Mouse (Mus musculus): ENCODE results near the gene Pnpla2. TPM values are rescaled to one million over a fixed set of nuclear protein-coding genes. Genes with fewer than 3 reads are reported as not detected.
A peak's percentile ranks its signal among the peaks of the same experiment; 100 is the strongest.

Gene Pnpla2
- polyA plus RNA-seq, 1 experiment from 2014 or later: 17.6 TPM

- Histone ChIP-seq H3K27ac (replicated peaks) (peak within 1 kb of the TSS; percentile 88), H3K36me3 (peaks cover 26% of the 10 kb centered on the region), H3K4me3 (peak within 1 kb of the TSS; percentile 59), H3K9me3 (no peaks in the 10 kb centered on the region), H3K4me1 (replicated peaks) (peaks cover 49% of the 10 kb centered on the region), H3K4me2 (peak within 1 kb of the TSS; percentile 94), H3K27me3 (peaks cover 29% of the 10 kb centered on the region), H3K9ac (peak within 1 kb of the TSS; percentile 82)
- WGBS: under 1% methylated on average over 87 of the region's 87 CpGs
- peak; percentile 81 for ATAC-seq (ENCODE audit: low read depth)
These were observed 20.2 kb downstream of the Pnpla2 start, which contains the start of the genes Polr2l and Tspan4 for GRCm38 (mm10) chr7:141475011-141475804. TSS of gene Polr2l (minus strand) at chr7:141475132. TSS of gene Tspan4 (plus strand) at chr7:141475240.

GRCm38 (mm10) chr7:141475805-141476158 is 20.8 kb downstream of the Pnpla2 start:
- WGBS: under 1% methylated on average over 12 of the region's 12 CpGs
- peaks cover 49% of the 10 kb centered on the region for H3K4me1 ChIP-seq (replicated peaks)
- peaks cover 29% of the 10 kb centered on the region for H3K27me3 ChIP-seq
- peak overlapping the region; percentile 94 for H3K4me2 ChIP-seq
- H3K36me3 ChIP-seq: peaks cover 20% of the 10 kb centered on the region
- H3K27ac ChIP-seq (replicated peaks): peak overlapping the region; percentile 61
- peak overlapping the region; percentile 59 for H3K4me3 ChIP-seq
- H3K9ac ChIP-seq: peak overlapping the region; percentile 82
- no peaks in the 10 kb centered on the region for H3K9me3 ChIP-seq
- ATAC-seq (ENCODE audit: low read depth): peak; percentile 0; the same call in 1 of the 2 replicates

GRCm38 (mm10) chr7:141476226-141476980 is 21.4 kb downstream of the Pnpla2 start:
- WGBS: 6% methylated on average over 15 of the region's 17 CpGs
- Histone ChIP-seq H3K9ac (peak overlapping the region; percentile 56), H3K36me3 (peaks cover 14% of the 10 kb centered on the region), H3K9me3 (no peaks in the 10 kb centered on the region), H3K27ac (replicated peaks) (peak overlapping the region; percentile 70), H3K4me3 (peak overlapping the region; percentile 59), H3K27me3 (peaks cover 29% of the 10 kb centered on the region), H3K4me1 (replicated peaks) (peaks cover 50% of the 10 kb centered on the region), H3K4me2 (peak overlapping the region; percentile 94)
- ATAC-seq (ENCODE audit: low read depth): peak; percentile 17; the same call in 1 of the 2 replicates

GRCm38 (mm10) chr7:141476981-141477370 is 22.0 kb downstream of the Pnpla2 start:
- no peak for ATAC-seq (ENCODE audit: low read depth)
- Histone ChIP-seq H3K9me3 (no peaks in the 10 kb centered on the region), H3K4me3 (peak overlapping the region; percentile 59; the same call in 1 of the 2 replicates), H3K36me3 (peaks cover 10% of the 10 kb centered on the region), H3K27me3 (peaks cover 29% of the 10 kb centered on the region), H3K4me2 (peak overlapping the region; percentile 94), H3K27ac (replicated peaks) (peak overlapping the region; percentile 70), H3K9ac (peak overlapping the region; percentile 56), H3K4me1 (replicated peaks) (peaks cover 54% of the 10 kb centered on the region)
- 19% methylated on average over 7 of the region's 7 CpGs for WGBS

- H3K9me3 ChIP-seq: no peaks in the 10 kb centered on the region
- no peak overlapping the region for H3K4me3 ChIP-seq
- peak overlapping the region; percentile 94; the same call in 1 of the 2 replicates for H3K4me2 ChIP-seq
- WGBS: 61% methylated on average over 4 of the region's 4 CpGs
- peak overlapping the region; percentile 38; the same call in 1 of the 2 replicates for H3K27ac ChIP-seq (replicated peaks)
- no peak for ATAC-seq (ENCODE audit: low read depth)
- H3K9ac ChIP-seq: 0 out of 2 replicates have a peak overlapping the region, but pooled peaks have one; percentile 5
- H3K27me3 ChIP-seq: peaks cover 31% of the 10 kb centered on the region
- peaks cover 61% of the 10 kb centered on the region for H3K4me1 ChIP-seq (replicated peaks)
- peaks cover 2% of the 10 kb centered on the region for H3K36me3 ChIP-seq
These were observed 22.7 kb downstream of the Pnpla2 start for GRCm38 (mm10) chr7:141477578-141478269.

- no peak for ATAC-seq (ENCODE audit: low read depth)
- peaks cover 66% of the 10 kb centered on the region for H3K4me1 ChIP-seq (replicated peaks)
- no peak overlapping the region for H3K4me2 ChIP-seq
- no peak overlapping the region for H3K4me3 ChIP-seq
- H3K9ac ChIP-seq: 0 out of 2 replicates have a peak overlapping the region, but pooled peaks have one; percentile 17
- peaks cover 37% of the 10 kb centered on the region for H3K27me3 ChIP-seq
- peak overlapping the region; percentile 38; the same call in 1 of the 2 replicates for H3K27ac ChIP-seq (replicated peaks)
- H3K36me3 ChIP-seq: no peaks in the 10 kb centered on the region
- no peaks in the 10 kb centered on the region for H3K9me3 ChIP-seq
- WGBS: 70% methylated on average over 5 of the region's 5 CpGs
These were observed 23.3 kb downstream of the Pnpla2 start for GRCm38 (mm10) chr7:141478270-141478748.

GRCm38 (mm10) chr7:141480842-141481497 is 26.0 kb downstream of the Pnpla2 start:
- Histone ChIP-seq H3K27me3 (peaks cover 38% of the 10 kb centered on the region), H3K4me2 (peak overlapping the region; percentile 89), H3K36me3 (no peaks in the 10 kb centered on the region), H3K9ac (peak overlapping the region; percentile 80), H3K4me1 (replicated peaks) (peaks cover 73% of the 10 kb centered on the region), H3K27ac (replicated peaks) (peak overlapping the region; percentile 62), H3K4me3 (peak overlapping the region; percentile 62), H3K9me3 (no peaks in the 10 kb centered on the region)
- WGBS: 5% methylated on average over 10 of the region's 10 CpGs
- ATAC-seq (ENCODE audit: low read depth): peak; percentile 30

- Histone ChIP-seq H3K4me3 (peak overlapping the region; percentile 62), H3K4me1 (replicated peaks) (peaks cover 74% of the 10 kb centered on the region)
These were observed 26.8 kb downstream of the Pnpla2 start for GRCm38 (mm10) chr7:141481498-141482401.

GRCm38 (mm10) chr7:141482531-141483024 is 27.6 kb downstream of the Pnpla2 start:
- peak; percentile 21 for ATAC-seq (ENCODE audit: low read depth)
- 8% methylated on average over 11 of the region's 11 CpGs for WGBS
- Histone ChIP-seq H3K4me2 (peak overlapping the region; percentile 89), H3K4me3 (peak overlapping the region; percentile 62), H3K36me3 (no peaks in the 10 kb centered on the region), H3K27ac (replicated peaks) (peak overlapping the region; percentile 78), H3K9ac (peak overlapping the region; percentile 80), H3K9me3 (no peaks in the 10 kb centered on the region), H3K27me3 (peaks cover 23% of the 10 kb centered on the region), H3K4me1 (replicated peaks) (peaks cover 74% of the 10 kb centered on the region)

More at GRCm38 (mm10) chr7:141481498-141482401, 26.8 kb downstream of the Pnpla2 start:
- Histone ChIP-seq H3K27ac (replicated peaks) (peak overlapping the region; percentile 78), H3K27me3 (peaks cover 31% of the 10 kb centered on the region), H3K9ac (peak overlapping the region; percentile 80), H3K4me2 (peak overlapping the region; percentile 89), H3K9me3 (no peaks in the 10 kb centered on the region), H3K36me3 (no peaks in the 10 kb centered on the region)
- peak; percentile 64 for ATAC-seq (ENCODE audit: low read depth)
- whole genome bisulfite sequencing: 1% methylated on average over 81 of the region's 81 CpGs

- Histone ChIP-seq H3K4me1 (replicated peaks) (peaks cover 77% of the 10 kb centered on the region), H3K9me3 (no peaks in the 10 kb centered on the region), H3K4me2 (peak overlapping the region; percentile 89), H3K4me3 (peak overlapping the region; percentile 62), H3K27ac (replicated peaks) (no peak overlapping the region), H3K9ac (peak overlapping the region; percentile 80), H3K36me3 (no peaks in the 10 kb centered on the region), H3K27me3 (peaks cover 17% of the 10 kb centered on the region)
- WGBS: 67% methylated on average over 6 of the region's 6 CpGs
- ATAC-seq (ENCODE audit: low read depth): no peak
These were observed 28.2 kb downstream of the Pnpla2 start for GRCm38 (mm10) chr7:141483114-141483653.

All from neural tube, embryonic 13.5 days (tissue).